Mouse (Mus musculus) kidney, adult 8-10 months (tissue): ENCODE data around the gene Hmg20a.
"Not testable (repeated sequence)": the region's sequence is repeated elsewhere in the genome, so short reads cannot be mapped to it uniquely, and the experiment has no call there.

Experiments
- DNase-seq, 2 experiments: peaks; one replicate each; pipeline ENCODE4 v3.0.0; 2022

Hmg20a gene

DNA sequence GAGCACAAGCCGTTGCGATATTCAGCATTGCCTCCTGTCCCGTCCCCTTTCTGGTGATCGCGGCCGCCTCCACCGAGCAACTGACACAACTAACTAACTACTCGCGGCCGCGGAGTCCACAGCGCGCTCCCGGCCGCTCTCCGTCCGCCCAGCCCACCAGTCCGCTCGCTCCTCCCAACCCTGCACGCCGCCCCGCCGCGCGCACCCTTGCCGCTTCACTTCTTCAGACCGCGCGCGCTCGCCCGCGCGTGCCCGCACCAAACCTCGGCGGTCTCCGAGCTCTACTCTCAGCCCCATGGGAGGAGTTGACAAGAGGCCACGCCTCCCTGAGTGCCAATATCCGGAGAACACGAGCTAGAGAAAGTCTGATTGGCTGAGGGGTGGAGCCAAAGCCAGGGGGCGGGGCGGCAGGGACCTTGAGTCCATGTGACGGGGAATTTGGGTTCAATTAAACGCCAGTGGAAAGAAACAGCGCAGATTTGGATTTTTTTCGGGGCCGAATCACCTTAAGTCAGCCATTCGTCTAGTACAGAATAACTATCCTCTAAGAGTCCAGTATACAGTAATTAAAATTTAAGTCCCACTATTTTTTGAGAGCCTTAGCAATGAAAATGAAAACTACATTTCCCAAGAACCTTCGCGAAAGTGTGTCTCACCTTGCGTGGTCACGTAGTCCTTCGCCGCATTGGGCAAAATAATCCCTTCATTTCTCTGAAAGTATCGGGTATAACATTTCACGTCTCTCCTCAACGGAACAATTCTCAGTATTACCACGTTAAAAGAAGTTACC is at the start of gene Hmg20a, which contains the start of gene Peak1:
Hmg20a (plus strand) TSS at position 662 of the 790 bp plus-strand sequence.
Peak1 (minus strand) TSS at position 120 of the 790 bp plus-strand sequence.
- peak; percentile 100 for DNase-seq

DNA sequence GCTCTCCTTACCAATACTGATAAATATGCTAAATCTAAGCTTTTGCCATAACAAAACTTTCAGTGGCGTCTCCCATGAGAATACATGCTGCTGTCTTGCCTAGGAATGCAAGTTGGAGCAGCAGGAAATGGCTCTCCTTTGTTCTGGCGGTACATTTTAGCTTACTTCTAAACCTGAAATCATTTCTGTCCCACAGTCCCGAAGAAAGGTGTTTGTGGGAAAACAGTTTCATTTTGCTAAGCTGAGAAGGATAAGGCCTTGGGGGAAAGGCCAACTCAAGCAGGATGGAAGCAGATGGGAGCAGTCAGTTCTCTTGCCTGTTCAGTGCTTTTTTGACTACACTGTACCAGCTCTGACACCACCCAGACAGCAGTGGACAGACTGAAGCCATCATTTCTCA is 49.6 kb upstream of the Hmg20a start:
- DNase-seq, result no peak

DNA sequence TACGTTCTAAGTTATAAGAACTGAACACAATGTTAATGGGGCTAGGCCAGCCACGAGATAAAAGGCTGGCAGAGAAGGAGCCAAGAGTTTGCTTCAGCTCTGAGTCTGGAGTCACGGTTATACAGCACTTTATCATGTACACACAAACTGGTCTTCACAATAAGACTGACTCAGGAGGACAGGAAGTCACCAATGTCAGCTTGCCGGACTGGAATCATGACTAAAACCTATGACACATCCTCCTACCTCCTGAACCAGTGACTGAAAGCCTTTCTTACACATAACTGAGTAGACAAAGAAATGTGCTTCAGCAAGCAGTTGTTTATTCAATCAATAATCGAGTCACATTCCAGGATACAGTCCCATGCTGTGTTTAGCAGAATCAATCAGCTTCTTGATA is 47.7 kb upstream of the Hmg20a start:
- DNase-seq, result no peak

DNA sequence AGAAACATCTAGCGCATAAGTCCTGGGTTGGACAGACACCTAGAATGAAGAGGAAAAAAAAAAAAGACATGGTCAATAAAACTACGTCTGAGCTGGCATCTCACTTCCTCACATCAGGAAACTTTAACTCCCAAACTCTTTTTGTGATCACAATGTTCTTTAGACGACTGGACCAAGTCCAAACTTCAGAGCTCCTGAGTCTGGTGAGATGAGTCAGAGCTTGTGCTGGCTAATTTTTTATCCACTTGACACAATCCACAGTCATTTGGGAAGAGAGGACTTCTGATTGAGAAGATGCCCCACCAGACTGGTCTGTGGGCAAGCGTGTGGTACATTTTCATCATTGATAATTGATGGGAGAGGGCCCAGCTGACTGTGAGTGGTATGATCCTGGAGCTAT is 44.0 kb upstream of the Hmg20a start:
- DNase-seq, result peak; percentile 34 to 37

DNA sequence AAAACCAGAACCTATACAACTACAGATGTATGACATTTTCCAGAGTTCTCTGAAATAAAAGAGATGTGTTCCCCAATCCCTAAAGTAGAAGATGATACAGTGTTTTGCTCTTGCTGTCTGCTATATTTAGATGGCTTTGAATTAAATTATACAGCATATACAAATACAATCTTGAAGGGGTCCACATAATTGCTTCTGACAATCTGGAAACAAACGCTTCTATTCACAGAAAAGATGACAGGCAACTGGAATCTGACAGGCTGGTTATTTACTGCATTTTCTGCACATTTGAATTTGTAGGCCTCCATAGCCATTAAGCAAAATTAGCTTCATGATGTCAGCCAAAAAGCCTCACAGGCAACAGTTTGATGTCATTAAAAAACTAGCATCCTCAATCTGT is 35.6 kb upstream of the Hmg20a start:
- DNase-seq, result no peak

DNA sequence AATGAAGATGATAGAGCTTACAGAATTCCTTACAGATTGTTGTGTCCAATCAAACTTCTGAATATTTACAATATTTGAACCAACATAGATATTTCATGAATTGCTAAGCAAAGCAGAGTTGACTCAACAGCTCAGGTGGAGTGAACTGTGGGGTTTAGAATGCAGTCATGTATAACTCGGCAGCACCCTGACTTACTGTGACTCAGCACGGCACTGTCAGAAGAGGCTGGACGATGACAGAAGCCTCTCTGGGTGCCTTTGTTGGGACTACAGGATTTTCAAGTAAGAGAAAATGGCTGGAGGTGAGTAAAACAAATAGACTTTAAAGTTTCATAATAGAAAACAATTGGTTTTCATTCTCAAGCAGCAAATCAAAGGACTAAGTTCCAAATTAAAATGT is 25.6 kb upstream of the Hmg20a start:
- DNase-seq, result no peak

DNA sequence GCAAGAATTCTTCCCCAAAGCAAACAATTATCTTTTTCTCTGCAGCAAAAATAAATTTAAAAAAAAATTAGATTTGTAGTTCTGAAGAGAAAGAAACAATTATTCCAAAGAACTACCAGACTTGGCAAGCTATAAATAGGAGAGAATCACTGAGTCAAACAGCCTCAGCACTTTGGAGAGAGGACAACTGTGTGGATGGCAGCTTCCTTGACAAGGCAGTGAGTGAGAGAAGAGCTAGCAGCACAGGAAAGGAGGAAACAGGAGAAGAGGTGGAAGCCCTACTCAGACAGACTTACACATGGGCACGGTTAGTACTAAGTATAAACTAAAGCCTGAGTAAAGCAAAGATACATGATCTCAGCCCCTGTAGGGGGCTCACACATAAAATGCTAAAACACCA is 22.1 kb upstream of the Hmg20a start:
- DNase-seq, result no peak

DNA sequence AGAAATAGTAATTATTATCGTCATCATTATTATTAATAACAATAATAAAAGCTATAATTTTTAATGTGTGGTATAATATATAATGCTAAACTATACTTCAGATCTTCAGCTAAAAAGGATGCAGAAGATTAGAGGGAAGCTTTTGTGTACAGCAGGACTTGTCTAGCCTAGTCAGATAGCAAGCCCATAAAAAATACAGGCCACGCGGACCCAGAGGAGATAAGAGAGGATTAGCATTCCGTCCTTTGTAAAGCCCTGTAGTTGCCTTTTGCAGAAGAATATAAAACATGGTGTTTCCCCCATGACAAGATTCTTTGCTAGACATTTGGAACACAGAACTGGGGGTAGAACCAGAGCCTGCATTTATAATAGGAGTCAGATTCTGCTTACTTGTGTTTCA is 13.8 kb upstream of the Hmg20a start:
- DNase-seq, result no peak

DNA sequence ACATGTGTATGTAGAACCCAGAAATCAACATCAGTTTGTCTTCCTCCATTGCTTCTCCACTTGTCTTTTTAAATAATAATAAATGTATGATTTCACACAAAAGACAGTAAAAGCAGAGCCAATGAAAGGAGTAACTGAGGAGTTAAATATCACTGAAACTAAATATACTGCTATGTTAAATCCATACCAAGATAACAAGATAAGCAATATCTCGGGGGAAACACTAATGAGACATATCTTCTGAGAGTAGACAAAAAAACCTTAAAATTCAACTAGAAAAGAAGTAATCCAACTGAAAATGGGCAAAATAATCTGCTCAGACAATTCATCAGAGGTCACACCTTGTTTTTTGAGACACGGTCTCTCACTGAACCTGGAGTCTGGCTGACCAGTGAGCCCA is 8.5 kb upstream of the Hmg20a start:
- DNase-seq, result no peak

DNA sequence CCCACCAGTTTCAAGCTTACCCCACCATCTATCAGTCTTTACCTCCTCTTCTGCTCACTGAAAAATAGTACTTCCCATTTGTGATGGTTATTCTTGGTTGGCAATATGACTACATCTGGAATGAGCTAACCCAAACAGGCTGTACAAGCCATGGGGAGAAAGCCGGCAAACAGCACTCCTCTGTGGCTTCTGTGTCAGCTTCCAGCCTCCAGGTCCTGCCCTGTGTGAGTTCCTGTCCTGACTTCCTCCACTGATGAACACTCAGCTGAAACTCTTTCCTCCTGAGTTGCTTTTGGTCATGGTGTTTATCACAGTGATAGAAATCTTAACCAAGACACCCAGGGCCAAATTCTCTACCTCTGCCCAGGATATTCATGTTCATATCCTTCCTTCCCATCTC is 5.7 kb upstream of the Hmg20a start:
- DNase-seq, result no peak

DNA sequence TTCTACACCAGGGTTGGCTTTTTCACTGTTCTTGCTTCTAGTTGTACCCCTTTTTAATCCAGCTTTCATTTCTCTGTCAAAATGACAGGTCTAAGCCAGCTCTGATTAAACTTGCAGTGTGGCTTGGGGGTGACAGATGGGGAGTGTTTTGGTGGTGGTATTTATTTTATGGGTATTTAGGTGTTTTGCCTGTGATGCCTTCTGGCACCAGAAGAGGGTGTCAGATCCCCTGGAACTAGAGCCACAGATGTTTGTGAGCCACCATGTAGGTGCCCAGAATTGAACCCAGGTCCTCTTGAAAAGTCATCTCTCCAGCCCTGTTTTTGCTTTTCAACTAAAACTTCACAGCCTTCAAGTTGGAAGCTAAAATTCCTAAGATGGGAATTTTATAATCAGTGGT is 4.1 kb upstream of the Hmg20a start:
- DNase-seq, result no peak

DNA sequence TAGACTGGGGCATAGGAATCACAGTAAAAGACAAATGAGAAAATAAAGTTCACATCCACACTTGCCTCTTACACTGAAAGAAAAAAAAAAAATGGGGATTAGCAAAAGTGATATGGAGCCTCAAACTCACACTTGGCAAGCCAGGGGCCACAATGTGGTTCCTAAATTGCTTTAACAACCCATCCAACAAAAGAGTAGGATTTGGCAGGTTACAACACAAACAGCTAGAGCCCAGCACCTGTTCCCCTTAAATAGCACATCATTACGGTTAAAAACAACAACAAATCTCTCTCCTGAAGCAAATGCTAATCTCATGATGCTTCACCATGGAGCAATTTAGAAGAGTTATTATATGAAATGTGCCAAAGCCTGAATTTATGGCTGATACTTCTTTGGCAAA is 3.0 kb upstream of the Hmg20a start:
- no peak for DNase-seq

DNA sequence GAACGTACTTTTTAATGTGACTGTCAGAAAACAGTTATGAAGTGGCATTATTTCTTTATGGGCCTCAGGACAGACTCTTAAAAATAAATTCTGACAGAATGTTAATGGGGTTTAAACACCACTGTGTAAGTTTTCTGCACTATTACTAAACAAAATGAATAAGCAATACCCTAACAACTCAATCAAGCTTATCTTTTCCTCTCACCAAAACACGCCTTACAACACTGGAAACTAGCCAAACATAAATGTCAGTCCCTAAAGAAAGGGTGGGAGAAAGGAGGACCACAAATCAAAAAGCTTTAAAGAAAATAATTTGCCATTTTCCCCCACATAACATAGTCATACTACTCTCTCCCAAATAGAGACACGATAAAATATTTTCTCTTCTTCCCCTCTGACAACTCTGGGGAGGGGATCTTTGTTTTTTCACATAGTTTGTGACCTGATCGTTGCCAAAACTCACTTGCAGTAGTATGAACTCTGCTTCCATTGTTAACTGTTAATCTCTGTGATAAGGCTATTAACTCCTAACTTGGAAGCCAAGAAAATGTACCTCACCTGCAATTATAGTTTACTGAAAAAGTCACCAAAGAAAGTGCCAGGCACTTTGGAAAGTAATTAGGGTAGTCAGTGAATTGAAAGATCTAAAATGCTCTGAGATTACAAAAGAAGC is 2.3 kb upstream of the Hmg20a start:
- no peak for DNase-seq

DNA sequence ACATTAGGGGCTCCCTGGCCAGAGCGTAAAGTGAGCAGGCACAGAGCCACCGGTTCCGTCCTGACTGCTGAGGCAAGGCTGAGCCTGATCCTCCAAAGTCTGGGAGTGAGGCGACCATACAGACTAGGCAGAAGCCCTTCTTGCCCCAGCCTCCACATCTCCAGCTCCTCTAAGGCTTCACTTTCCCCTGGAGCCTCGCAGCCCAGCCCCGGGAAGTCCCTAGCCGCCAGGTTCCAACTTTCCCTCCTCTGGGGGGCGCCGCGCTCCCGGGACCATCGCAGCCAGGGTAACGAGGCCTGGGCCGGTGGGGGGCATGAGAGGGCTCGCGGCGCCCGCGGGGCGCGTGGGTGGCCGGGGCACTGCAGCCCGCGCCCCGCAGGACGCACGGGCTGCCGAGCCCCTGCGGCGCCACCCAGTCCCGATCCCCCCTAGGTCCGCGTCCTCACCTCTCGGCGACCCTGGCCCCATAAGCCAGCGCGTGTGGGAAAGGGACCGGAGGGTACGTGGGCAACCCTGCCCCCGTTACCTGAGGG is 928 bp upstream of the Hmg20a start:
- peak; percentile 77 to 86 for DNase-seq

DNA sequence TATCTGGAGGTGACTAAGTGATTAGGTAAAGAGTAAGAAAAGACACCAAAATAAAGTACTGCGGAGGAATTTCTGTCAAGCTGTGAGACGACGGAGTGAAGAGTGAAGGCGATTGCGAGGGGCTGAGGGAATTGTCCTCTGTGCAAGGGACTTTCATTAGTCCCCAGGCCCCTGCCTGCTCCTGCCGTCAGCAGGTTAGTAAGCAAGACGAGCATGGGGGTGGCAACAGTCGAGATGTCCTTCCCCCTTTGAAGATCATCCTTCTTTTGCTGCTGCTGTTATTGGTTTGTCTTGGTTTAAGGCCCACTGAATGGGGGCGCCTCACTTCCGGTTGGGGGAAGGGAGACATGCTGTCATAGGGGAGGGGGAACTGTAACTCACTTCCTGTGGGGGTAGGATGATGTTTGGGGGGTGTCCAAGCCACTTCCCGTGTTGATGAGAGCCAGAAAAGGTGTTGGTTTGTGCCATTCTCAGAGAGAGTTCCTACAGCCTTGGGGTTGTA is 380 bp downstream of the Hmg20a start:
- DNase-seq, result peak; percentile 70 to 74

DNA sequence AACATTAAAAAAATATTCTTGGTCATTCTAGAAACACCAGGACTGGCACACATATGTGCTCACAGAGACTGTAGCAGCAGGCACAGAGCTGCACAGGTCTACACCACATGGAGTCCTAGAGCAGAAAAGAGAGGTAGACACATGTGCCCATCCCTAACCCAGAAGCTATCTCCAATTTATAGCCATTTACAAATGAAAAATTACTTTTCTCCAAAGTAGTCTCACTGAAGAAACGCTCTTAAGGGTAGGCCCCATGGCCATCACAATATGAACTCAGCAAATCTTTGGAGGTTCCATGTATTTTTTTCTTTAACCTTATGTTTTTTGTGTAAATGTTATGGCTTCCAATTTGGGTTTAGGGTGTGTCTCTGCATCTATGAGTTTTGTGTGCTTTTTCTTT is 1.8 kb downstream of the Hmg20a start:
- no peak for DNase-seq

DNA sequence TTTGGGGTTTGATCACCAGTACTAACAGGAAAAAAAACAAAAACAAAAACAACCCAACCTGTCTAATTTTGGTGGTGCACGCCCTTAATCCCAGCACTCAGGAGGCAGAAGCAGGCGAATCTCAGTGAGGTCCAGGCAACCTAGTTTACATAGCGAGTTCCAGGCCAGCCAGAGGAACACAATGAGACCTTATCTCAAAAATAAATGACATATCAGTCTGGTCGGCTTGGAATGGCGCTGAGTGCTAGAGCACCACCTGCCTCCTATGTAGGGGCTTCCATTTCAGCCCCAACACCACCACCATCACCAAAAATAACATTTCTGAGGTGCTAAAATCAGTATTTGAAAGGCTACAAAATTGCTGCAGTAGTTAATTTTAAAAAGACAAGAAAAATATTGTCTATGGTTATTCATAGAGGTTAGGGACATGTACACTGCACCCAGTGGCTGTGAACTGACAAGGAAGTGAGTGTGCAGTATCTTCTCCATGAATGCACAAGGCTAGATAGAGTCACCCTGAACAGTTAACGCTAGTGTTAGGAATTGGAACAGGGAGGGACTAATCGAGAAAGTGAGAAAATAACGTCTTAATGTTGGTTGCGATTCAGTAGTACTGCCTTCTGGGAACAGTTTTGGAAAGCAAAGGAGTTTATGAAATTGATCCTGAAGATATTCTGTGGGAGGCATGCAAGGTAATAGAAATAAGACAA is 2.6 kb downstream of the Hmg20a start:
- DNase-seq, result no peak

DNA sequence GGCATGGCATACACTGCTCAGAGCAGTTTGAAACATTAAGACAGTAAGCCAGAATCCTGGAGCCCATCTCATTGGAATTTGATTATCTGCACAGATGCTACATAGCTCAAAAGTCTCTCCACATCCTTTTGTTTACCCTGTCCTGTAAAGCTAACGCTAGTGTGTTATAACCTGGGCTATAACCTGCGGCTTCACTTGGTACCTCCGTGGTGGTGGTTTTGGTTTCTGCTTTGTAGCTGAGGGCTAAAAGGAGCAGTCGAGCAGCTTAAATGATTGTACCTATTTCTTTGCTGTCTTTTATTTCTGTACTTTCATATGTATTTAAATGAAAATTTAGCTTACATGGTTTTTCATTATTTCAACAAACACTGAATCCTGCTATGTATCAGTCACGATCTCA is 3.6 kb downstream of the Hmg20a start:
- DNase-seq, result no peak

DNA sequence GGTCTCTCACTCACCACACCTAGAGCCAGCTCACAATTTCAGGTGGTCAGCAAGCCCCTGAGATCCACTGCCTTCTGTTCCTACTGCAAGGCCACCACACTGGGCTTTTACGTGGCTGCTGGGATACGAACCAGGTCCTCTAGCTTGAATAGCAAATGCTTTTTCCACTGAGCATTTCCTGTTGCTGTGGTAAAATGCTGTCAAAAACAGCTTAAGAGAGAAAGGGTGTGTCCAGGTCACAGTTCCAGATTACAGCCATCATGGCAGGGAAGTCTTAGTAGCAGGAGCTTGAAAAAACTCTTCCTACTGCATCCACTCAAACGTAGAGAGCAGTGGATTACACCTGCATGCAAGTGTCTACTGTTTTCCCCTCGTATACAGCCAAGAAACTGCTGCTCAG is 6.5 kb downstream of the Hmg20a start:
- DNase-seq, result no peak

DNA sequence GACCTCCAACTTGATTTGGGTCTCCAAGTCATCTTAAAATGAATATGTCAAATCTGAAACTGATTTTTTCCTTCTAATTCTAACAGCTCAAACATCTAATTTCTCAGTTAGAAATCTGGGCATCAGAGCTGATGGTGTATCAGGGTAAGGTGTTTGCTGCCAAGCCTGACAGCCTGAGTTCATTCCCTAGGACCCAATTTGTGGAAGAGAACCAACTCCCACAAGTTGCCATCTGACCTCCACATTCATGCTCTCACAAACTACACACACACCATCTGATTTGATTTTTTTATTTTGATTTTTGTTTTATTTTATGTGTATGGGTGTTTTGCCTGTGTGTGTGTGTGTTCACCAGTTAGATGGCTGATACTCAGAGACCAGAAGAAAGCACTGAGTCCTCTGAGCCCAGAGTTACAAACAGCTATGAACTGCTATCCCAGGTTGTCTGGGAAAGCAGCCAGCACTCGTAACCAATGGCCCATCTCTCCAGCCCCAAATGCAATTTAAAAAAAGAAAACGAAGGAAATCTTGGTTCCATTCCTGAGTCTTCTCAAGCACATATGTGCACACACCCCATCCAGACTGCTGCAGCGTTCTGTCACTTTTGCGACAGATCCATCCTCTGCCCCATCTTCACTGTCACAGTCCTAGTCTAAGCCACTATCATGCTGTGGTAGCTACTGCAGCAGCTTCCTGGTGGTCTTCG is 17.6 kb downstream of the Hmg20a start:
- DNase-seq, result no peak

DNA sequence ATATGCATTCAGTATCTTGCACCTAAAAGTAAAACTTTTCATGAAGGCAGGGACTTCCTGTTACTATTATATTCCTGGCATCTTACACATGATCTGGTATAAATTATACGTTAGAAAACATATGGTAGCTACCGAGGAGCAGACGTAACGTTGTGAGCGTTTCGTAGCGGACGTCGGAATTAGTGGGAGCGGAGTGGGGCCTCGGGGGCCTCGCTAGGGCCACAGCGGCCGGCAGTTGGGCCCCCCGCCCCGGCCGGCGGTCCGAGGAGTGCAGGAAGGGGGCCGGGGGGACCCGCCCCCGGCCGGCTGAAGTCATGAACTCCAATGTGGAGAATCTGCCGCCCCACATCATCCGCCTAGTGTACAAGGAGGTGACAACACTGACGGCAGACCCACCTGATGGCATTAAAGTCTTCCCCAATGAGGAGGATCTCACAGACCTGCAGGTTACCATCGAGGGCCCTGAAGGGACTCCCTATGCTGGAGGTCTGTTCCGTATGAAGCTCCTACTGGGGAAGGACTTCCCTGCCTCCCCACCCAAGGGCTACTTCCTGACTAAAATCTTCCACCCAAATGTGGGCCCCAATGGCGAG is 19.0 kb downstream of the Hmg20a start:
- not testable (repeated sequence) for DNase-seq

DNA sequence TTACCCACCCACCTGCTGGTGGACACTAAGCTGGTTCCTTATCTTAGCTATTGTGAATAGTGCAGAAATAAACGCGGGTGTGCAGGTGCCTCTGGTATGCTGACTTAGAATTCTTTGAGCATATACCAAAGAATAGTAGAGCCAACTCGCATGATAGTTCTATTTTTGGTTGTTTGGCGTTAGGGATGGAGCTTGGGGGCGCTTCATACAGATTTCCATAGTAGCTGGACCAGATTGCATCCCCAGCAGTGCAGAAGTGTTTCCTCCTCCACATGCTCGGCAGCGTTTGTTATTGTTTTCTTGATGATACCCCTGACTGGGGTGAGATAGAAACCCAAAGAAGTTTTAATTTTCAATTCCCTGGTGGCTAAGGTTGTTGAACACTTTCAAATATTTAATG is 21.3 kb downstream of the Hmg20a start:
- DNase-seq, result no peak
